Mouse (Mus musculus): ENCODE measurements around the gene Acin1. TPM values are rescaled to one million over a fixed set of nuclear protein-coding genes. Genes with fewer than 3 reads are reported as not detected.
A peak's percentile ranks its signal among the peaks of the same experiment; 100 is the strongest.

Gene Acin1
- polyA plus RNA-seq, 1 experiment from 2014 or later = 150 TPM

- H3K4me3 ChIP-seq = peak overlapping the region; percentile 80
- peaks cover 79% of the 10 kb centered on the region for H3K36me3 ChIP-seq (replicated peaks)
- H3K4me1 ChIP-seq = peaks cover 52% of the 10 kb centered on the region
- H3K27ac ChIP-seq (replicated peaks) = peak overlapping the region; percentile 95
- peak; percentile 85 for DNase-seq (ENCODE audit: low spot score)
- 67% methylated on average over 23 of the region's 23 CpGs for WGBS
- no peaks in the 10 kb centered on the region for H3K27me3 ChIP-seq (replicated peaks; ENCODE audit: low read depth, poor library complexity, severe bottlenecking)
- no peaks in the 10 kb centered on the region for H3K9me3 ChIP-seq
Measured at GRCm38 (mm10) chr14:54650621-54651454, 35.9 kb downstream of the Acin1 start.

- peaks cover 42% of the 10 kb centered on the region for H3K4me1 ChIP-seq
- H3K27me3 ChIP-seq (replicated peaks; ENCODE audit: low read depth, poor library complexity, severe bottlenecking) = no peaks in the 10 kb centered on the region
- WGBS = 88% methylated on average over 4 of the region's 4 CpGs
- H3K27ac ChIP-seq (replicated peaks) = no peak overlapping the region
- peaks cover 90% of the 10 kb centered on the region for H3K36me3 ChIP-seq (replicated peaks)
- DNase-seq (ENCODE audit: low spot score) = no peak
- H3K4me3 ChIP-seq = no peak overlapping the region
- no peaks in the 10 kb centered on the region for H3K9me3 ChIP-seq
Measured at GRCm38 (mm10) chr14:54647900-54648299, 38.8 kb downstream of the Acin1 start.

GRCm38 (mm10) chr14:54646898-54647636, 39.7 kb downstream of the Acin1 start:
- no peak overlapping the region for H3K4me3 ChIP-seq
- DNase-seq (ENCODE audit: low spot score) = no peak
- H3K27me3 ChIP-seq (replicated peaks; ENCODE audit: low read depth, poor library complexity, severe bottlenecking) = no peaks in the 10 kb centered on the region
- H3K36me3 ChIP-seq (replicated peaks) = peaks cover 98% of the 10 kb centered on the region
- H3K9me3 ChIP-seq = no peaks in the 10 kb centered on the region
- no peak overlapping the region for H3K27ac ChIP-seq (replicated peaks)
- 95% methylated on average over 8 of the region's 8 CpGs for WGBS
- peaks cover 36% of the 10 kb centered on the region for H3K4me1 ChIP-seq

- H3K4me3 ChIP-seq = no peak overlapping the region
- WGBS = 95% methylated on average over 17 of the region's 17 CpGs
- no peak for DNase-seq (ENCODE audit: low spot score)
- no peak overlapping the region for H3K27ac ChIP-seq (replicated peaks)
- no peaks in the 10 kb centered on the region for H3K27me3 ChIP-seq (replicated peaks; ENCODE audit: low read depth, poor library complexity, severe bottlenecking)
- H3K4me1 ChIP-seq = peaks cover 35% of the 10 kb centered on the region
- no peaks in the 10 kb centered on the region for H3K9me3 ChIP-seq
- peaks cover 96% of the 10 kb centered on the region for H3K36me3 ChIP-seq (replicated peaks)
Measured at GRCm38 (mm10) chr14:54646455-54646854, 40.3 kb downstream of the Acin1 start.

GRCm38 (mm10) chr14:54644294-54644693, 42.4 kb downstream of the Acin1 start:
- Histone ChIP-seq H3K27me3 (replicated peaks; ENCODE audit: low read depth, poor library complexity, severe bottlenecking) (no peaks in the 10 kb centered on the region), H3K4me1 (peaks cover 35% of the 10 kb centered on the region), H3K9me3 (no peaks in the 10 kb centered on the region), H3K4me3 (no peak overlapping the region), H3K27ac (replicated peaks) (no peak overlapping the region), H3K36me3 (replicated peaks) (peaks cover 76% of the 10 kb centered on the region)
- no peak for DNase-seq (ENCODE audit: low spot score)
- WGBS = 94% methylated on average over 9 of the region's 9 CpGs

GRCm38 (mm10) chr14:54643011-54643410, 43.7 kb downstream of the Acin1 start:
- Histone ChIP-seq H3K36me3 (replicated peaks) (peaks cover 77% of the 10 kb centered on the region), H3K27ac (replicated peaks) (no peak overlapping the region)

GRCm38 (mm10) chr14:54642224-54642944, 44.3 kb downstream of the Acin1 start:
- H3K27ac ChIP-seq (replicated peaks) = no peak overlapping the region
- peak overlapping the region; percentile 88 for H3K4me3 ChIP-seq
- no peaks in the 10 kb centered on the region for H3K27me3 ChIP-seq (replicated peaks; ENCODE audit: low read depth, poor library complexity, severe bottlenecking)
- H3K9me3 ChIP-seq = no peaks in the 10 kb centered on the region
- peaks cover 35% of the 10 kb centered on the region for H3K4me1 ChIP-seq
- WGBS = 80% methylated on average over 25 of the region's 25 CpGs
- no peak for DNase-seq (ENCODE audit: low spot score)
- peaks cover 77% of the 10 kb centered on the region for H3K36me3 ChIP-seq (replicated peaks)

More at GRCm38 (mm10) chr14:54643011-54643410, 43.7 kb downstream of the Acin1 start:
- H3K9me3 ChIP-seq = no peaks in the 10 kb centered on the region
- 93% methylated on average over 2 of the region's 2 CpGs for WGBS
- H3K4me1 ChIP-seq = peaks cover 35% of the 10 kb centered on the region
- DNase-seq (ENCODE audit: low spot score) = no peak
- no peak overlapping the region for H3K4me3 ChIP-seq
- no peaks in the 10 kb centered on the region for H3K27me3 ChIP-seq (replicated peaks; ENCODE audit: low read depth, poor library complexity, severe bottlenecking)

- Histone ChIP-seq H3K4me3 (peak within 1 kb of the TSS; percentile 88), H3K36me3 (replicated peaks) (peaks cover 77% of the 10 kb centered on the region)
Measured at GRCm38 (mm10) chr14:54641305-54641969, 45.3 kb downstream of the Acin1 start, which contains the start of gene Cdh24. Gene Cdh24, minus strand, starts transcription at chr14:54641364.

GRCm38 (mm10) chr14:54640946-54641304, 45.8 kb downstream of the Acin1 start, which contains the start of gene Gm17606:
Gene Gm17606, plus strand, starts transcription at chr14:54640952.
- Histone ChIP-seq H3K4me3 (peak within 1 kb of the TSS; percentile 88), H3K4me1 (peaks cover 35% of the 10 kb centered on the region), H3K27me3 (replicated peaks; ENCODE audit: low read depth, poor library complexity, severe bottlenecking) (no peaks in the 10 kb centered on the region), H3K27ac (replicated peaks) (peak within 1 kb of the TSS; percentile 95), H3K36me3 (replicated peaks) (peaks cover 77% of the 10 kb centered on the region), H3K9me3 (no peaks in the 10 kb centered on the region)
- under 1% methylated on average over 28 of the region's 28 CpGs for WGBS
- DNase-seq (ENCODE audit: low spot score) = no peak

More at GRCm38 (mm10) chr14:54641305-54641969, 45.3 kb downstream of the Acin1 start, which contains the start of gene Cdh24:
- H3K27me3 ChIP-seq (replicated peaks; ENCODE audit: low read depth, poor library complexity, severe bottlenecking) = no peaks in the 10 kb centered on the region
- WGBS = under 1% methylated on average over 50 of the region's 52 CpGs
- peak within 1 kb of the TSS; percentile 95 for H3K27ac ChIP-seq (replicated peaks)
- H3K9me3 ChIP-seq = no peaks in the 10 kb centered on the region
- peaks cover 35% of the 10 kb centered on the region for H3K4me1 ChIP-seq
- DNase-seq (ENCODE audit: low spot score) = peak; percentile 93

- H3K4me3 ChIP-seq = peak overlapping the region; percentile 88
- no peaks in the 10 kb centered on the region for H3K27me3 ChIP-seq (replicated peaks; ENCODE audit: low read depth, poor library complexity, severe bottlenecking)
- H3K9me3 ChIP-seq = no peaks in the 10 kb centered on the region
- 16% methylated on average over 4 of the region's 4 CpGs for WGBS
- peaks cover 75% of the 10 kb centered on the region for H3K36me3 ChIP-seq (replicated peaks)
- DNase-seq (ENCODE audit: low spot score) = no peak
- H3K4me1 ChIP-seq = peaks cover 35% of the 10 kb centered on the region
- peak overlapping the region; percentile 95 for H3K27ac ChIP-seq (replicated peaks)
Measured at GRCm38 (mm10) chr14:54640121-54640520, 46.6 kb downstream of the Acin1 start.

GRCm38 (mm10) chr14:54638210-54638609, 48.5 kb downstream of the Acin1 start:
- Histone ChIP-seq H3K27ac (replicated peaks) (no peak overlapping the region), H3K36me3 (replicated peaks) (peaks cover 75% of the 10 kb centered on the region), H3K4me3 (0 out of 2 replicates have a peak overlapping the region, but pooled peaks have one; percentile 19), H3K27me3 (replicated peaks; ENCODE audit: low read depth, poor library complexity, severe bottlenecking) (no peaks in the 10 kb centered on the region), H3K4me1 (peaks cover 35% of the 10 kb centered on the region), H3K9me3 (no peaks in the 10 kb centered on the region)
- no peak for DNase-seq (ENCODE audit: low spot score)
- WGBS = 83% methylated on average over 5 of the region's 5 CpGs

- peak; percentile 73 for DNase-seq (ENCODE audit: low spot score)
- H3K9me3 ChIP-seq = no peaks in the 10 kb centered on the region
- no peak overlapping the region for H3K27ac ChIP-seq (replicated peaks)
- peaks cover 33% of the 10 kb centered on the region for H3K4me1 ChIP-seq
- no peaks in the 10 kb centered on the region for H3K27me3 ChIP-seq (replicated peaks; ENCODE audit: low read depth, poor library complexity, severe bottlenecking)
- WGBS = 54% methylated on average over 8 of the region's 8 CpGs
- H3K36me3 ChIP-seq (replicated peaks) = peaks cover 76% of the 10 kb centered on the region
- H3K4me3 ChIP-seq = no peak overlapping the region
Measured at GRCm38 (mm10) chr14:54636954-54637353, 49.8 kb downstream of the Acin1 start.

Data from embryonic facial prominence, embryonic 10.5 days (tissue).